Mouse (Mus musculus) stomach, embryonic 14.5 days (tissue): Measurements from ENCODE around the gene Gabrb3. TPM values are rescaled to one million over a fixed set of nuclear protein-coding genes. Genes with fewer than 3 reads are reported as not detected.

Experiments used
- ATAC-seq: fragments of 200-750 bp; cut with Nextera tagmentation; 2 replicates; pipeline ENCODE4 v1.8.0; 2017; ENCODE audit warnings: low read depth, moderate TSS enrichment; ENCODE audit not compliant: insufficient number of reproducible peaks, insufficient read depth, low FRiP score
- H3K27ac ChIP-seq: fragments of 300-500 bp; sonication (generic); 2 replicates; pipeline ENCODE4 v1.5.1; 2014; ENCODE audit warnings: mild to moderate bottlenecking, low read length, moderate library complexity, mixed read lengths
- H3K27me3 ChIP-seq: fragments of 300-500 bp; sonication (generic); 2 replicates; pipeline ENCODE4 v1.6.1; 2014; ENCODE audit warnings: low read length, control low read depth, mixed read lengths; ENCODE audit not compliant: control insufficient read depth, insufficient read depth
- H3K36me3 ChIP-seq: fragments of 300-500 bp; sonication (generic); 2 replicates; pipeline ENCODE4 v1.6.1; 2014; ENCODE audit warnings: mild to moderate bottlenecking, control low read depth, low read length, moderate library complexity, mixed read lengths; ENCODE audit not compliant: control insufficient read depth, insufficient read depth
- H3K4me1 ChIP-seq: fragments of 300-500 bp; sonication (generic); 2 replicates; pipeline ENCODE4 v1.6.1; 2014; ENCODE audit warnings: low read length, control low read depth, mixed read lengths; ENCODE audit not compliant: control insufficient read depth, insufficient read depth
- H3K4me2 ChIP-seq: fragments of 300-500 bp; sonication (generic); replicated peaks from 2 replicates; pipeline ENCODE4 v1.6.1; 2014; ENCODE audit warnings: low read depth, low read length, control low read depth
- H3K4me3 ChIP-seq: fragments of 300-500 bp; sonication (generic); 2 replicates; pipeline ENCODE4 v1.5.1; 2014; ENCODE audit warnings: low read depth, low read length, control low read depth
- H3K9ac ChIP-seq: fragments of 300-500 bp; sonication (generic); replicated peaks from 2 replicates; pipeline ENCODE4 v1.6.1; 2014; ENCODE audit warnings: low read depth, mild to moderate bottlenecking, control low read depth, low read length, moderate library complexity, mixed read lengths
- H3K9me3 ChIP-seq: fragments of 300-500 bp; sonication (generic); 2 replicates; pipeline ENCODE4 v1.6.1; 2016; ENCODE audit warnings: low read depth, low read length, control low read depth; ENCODE audit not compliant: control insufficient read depth
- WGBS: fragments of 180-500 bp; shearing (Covaris S2); extraction: QIAGEN DNeasy Blood & Tissue Kit; methylation state at CpG from one replicate; pipeline ENCODE4 v1.1.7; 2014; 5-methylcytosine and 5-hydroxymethylcytosine counted together
- polyA plus RNA-seq: library from polyadenylated mRNA; unstranded; fragments of >200 nt; fragmentation: Nextera tagmentation; extraction: Ambion mirVana; gene quantifications from 2 replicates; pipeline ENCODE4 v1.2.1, GENCODE M21; 2014

Gene Gabrb3
- polyA plus RNA-seq, 1 experiment from 2014 or later = 5.1 TPM

DNA sequence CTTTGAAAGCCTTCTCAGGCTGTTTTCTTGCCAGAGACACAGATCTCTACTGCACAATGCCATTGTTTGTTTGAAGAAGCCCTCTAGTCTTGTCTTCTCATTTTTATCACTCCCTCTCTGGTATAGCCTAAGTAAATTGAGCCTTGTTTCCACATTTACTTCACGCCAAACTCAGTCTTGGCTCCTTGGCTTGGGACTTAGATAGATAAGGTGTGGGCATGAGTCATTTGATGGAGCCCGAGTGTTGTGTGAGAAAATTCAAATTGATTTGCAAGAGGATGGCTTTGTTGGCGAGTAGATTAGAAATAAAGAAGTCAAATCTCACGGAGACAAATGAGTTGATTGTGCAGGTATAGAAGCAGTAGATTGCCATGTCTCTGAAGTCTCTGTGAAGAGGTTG lies 204.2 kb downstream of the Gabrb3 start:
- Histone ChIP-seq H3K36me3 (no peaks in the 10 kb centered on the region), H3K4me1 (no peaks in the 10 kb centered on the region), H3K4me2 (no peak overlapping the region), H3K27ac (no peak overlapping the region), H3K27me3 (no peaks in the 10 kb centered on the region), H3K9ac (no peak overlapping the region), H3K9me3 (no peaks in the 10 kb centered on the region), H3K4me3 (no peak overlapping the region)
- no peak for ATAC-seq
- 73% methylated on average over 4 of the region's 4 CpGs for WGBS

DNA sequence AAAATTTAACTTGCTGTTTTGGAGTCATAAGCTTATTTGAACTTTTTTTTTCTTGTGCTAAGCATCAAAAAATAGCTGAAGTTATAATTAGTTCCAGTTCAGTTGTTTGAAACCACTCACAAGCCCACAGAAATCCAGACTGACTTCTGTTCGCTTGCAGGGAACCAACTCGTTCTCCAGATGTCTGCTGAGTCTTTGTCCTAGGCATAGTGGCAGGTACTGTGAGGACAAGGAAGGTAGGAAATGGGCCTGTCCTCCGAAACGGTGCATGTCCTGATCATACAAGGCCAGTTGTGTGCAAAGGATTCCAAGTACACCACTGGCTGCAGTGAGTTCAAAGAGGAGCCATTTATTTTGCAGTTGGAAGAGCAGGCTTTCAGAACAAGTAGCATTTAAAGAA lies 215.5 kb downstream of the Gabrb3 start:
- Histone ChIP-seq H3K27me3 (no peaks in the 10 kb centered on the region), H3K36me3 (no peaks in the 10 kb centered on the region), H3K27ac (no peak overlapping the region), H3K4me1 (no peaks in the 10 kb centered on the region), H3K9me3 (no peaks in the 10 kb centered on the region), H3K9ac (no peak overlapping the region), H3K4me2 (no peak overlapping the region), H3K4me3 (no peak overlapping the region)
- 63% methylated on average over 4 of the region's 4 CpGs for WGBS
- ATAC-seq = no peak

DNA sequence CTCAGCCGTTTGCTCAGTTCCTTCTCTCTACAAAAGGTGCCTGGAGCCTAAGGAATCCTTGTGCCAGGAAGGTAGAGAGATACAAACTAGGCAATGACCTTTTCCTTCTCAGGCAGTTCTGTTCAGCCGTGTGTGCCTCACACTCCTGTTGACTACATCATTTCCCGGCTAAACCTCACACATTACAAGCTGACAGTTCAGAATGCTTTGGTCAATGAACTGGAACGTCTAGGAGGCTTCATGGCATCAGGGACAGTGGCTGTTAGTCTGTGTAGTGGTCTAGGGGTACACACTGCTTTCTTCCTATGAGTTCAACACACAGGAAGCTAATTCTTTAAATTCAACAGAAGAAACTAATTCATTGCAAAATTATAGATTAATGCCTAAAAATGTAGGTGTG lies 216.2 kb downstream of the Gabrb3 start:
- no peaks in the 10 kb centered on the region for H3K9me3 ChIP-seq
- no peak overlapping the region for H3K4me3 ChIP-seq
- ATAC-seq = no peak
- no peak overlapping the region for H3K4me2 ChIP-seq
- no peak overlapping the region for H3K9ac ChIP-seq
- 73% methylated on average over 4 of the region's 4 CpGs for WGBS
- H3K27ac ChIP-seq = no peak overlapping the region
- H3K4me1 ChIP-seq = no peaks in the 10 kb centered on the region
- H3K36me3 ChIP-seq = no peaks in the 10 kb centered on the region
- H3K27me3 ChIP-seq = no peaks in the 10 kb centered on the region

DNA sequence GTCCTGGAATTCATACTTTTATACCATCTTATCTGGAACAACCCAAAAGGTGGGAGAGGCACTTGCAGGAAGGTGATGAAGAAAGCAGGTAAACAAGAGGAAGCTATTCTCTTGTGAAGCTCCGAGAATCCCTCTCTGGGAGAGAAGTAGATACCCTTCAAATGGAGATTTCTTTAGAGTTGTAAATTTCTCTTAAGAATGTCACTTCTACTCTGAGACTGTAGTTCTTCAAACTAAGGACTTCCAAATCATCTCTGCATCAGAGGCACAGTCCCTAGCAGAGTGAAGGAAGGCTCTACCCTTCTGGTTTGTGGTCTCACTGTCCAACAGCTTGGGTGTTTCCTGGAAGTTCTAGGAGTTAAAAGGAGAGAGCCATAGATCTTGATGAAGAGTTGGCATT lies 221.3 kb downstream of the Gabrb3 start:
- no peak overlapping the region for H3K4me2 ChIP-seq
- H3K4me3 ChIP-seq = no peak overlapping the region
- H3K27me3 ChIP-seq = no peaks in the 10 kb centered on the region
- H3K36me3 ChIP-seq = no peaks in the 10 kb centered on the region
- ATAC-seq = no peak
- no peaks in the 10 kb centered on the region for H3K4me1 ChIP-seq
- 59% methylated on average over 1 of the region's 1 CpGs for WGBS
- no peaks in the 10 kb centered on the region for H3K9me3 ChIP-seq
- H3K27ac ChIP-seq = no peak overlapping the region
- H3K9ac ChIP-seq = no peak overlapping the region

DNA sequence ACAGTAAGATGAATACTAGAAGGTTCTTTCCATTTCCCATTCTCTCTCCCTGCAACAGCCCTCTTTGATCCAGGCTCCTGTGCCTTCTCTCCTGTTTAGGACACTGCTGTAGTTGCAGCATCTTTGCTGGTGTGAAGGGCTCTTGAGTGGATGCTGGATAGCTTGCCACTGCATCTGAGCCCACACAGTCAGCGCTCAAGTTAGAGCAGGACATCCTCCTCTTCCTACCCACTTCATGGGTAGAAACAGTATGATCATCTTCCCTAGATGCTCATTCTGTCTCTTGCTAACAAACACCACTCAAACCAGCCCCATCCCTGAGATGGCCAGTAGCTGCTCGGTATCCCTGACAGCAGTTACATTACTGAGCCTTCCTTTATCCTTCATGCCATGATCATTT lies 227.9 kb downstream of the Gabrb3 start:
- Histone ChIP-seq H3K4me1 (no peaks in the 10 kb centered on the region), H3K4me3 (no peak overlapping the region), H3K36me3 (no peaks in the 10 kb centered on the region), H3K9ac (no peak overlapping the region), H3K27me3 (no peaks in the 10 kb centered on the region), H3K27ac (no peak overlapping the region), H3K9me3 (no peaks in the 10 kb centered on the region), H3K4me2 (no peak overlapping the region)
- ATAC-seq = no peak
- WGBS = 84% methylated on average over 2 of the region's 2 CpGs

DNA sequence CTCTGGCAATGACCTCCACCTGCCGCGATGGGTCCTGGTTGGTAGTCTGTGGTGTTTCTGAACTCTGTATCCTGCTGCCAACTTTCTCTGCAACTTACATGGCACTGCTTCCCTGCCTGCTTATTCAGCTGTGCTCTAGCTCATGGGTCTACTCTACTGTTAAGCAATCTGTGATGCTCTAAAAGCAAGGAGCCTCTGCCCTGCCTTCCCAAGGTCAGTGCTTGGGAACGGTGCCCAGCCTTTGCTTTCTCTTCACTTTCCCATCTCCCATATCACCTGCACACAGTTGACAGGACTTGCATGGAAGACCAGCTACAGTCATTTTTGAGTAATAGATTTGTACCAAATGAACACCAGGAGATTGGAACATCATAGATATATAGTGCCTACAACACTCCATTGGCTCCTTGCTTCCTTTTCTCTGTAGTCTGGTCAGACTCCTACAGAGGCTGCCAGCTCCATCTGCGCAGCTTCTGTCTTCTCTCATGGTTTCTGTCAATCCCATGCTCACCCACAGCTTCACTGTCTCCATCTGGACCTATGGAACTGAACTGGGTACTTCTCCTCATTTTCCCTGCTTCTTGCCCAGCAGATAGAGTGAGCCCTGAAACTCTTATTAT lies 228.8 kb downstream of the Gabrb3 start:
- Histone ChIP-seq H3K4me2 (no peak overlapping the region), H3K9me3 (no peaks in the 10 kb centered on the region), H3K4me3 (no peak overlapping the region), H3K27me3 (no peaks in the 10 kb centered on the region), H3K36me3 (no peaks in the 10 kb centered on the region), H3K27ac (no peak overlapping the region), H3K9ac (no peak overlapping the region), H3K4me1 (no peaks in the 10 kb centered on the region)
- no peak for ATAC-seq
- WGBS = 95% methylated on average over 4 of the region's 4 CpGs

DNA sequence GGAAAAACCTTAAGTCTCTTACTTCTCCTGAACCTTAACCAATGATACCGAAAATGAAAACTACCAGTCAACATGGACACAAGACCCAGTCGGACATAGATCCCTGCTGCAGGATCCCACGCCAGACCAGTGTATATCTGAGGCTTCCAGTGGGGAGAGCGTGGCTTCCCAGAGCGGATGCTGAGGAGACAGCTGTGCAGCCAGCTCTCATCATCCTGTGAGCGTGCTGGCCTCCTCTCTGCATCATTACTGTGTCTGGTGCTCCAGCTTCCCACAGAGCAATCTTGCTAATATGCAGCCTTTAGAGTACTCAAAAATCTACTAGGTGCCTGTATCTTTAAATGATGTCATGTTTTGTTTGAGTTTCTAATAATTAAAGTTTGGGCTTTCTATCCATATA lies 257.9 kb downstream of the Gabrb3 start:
- no peak overlapping the region for H3K4me3 ChIP-seq
- H3K4me2 ChIP-seq = no peak overlapping the region
- WGBS = 80% methylated on average over 6 of the region's 6 CpGs
- H3K27me3 ChIP-seq = no peaks in the 10 kb centered on the region
- H3K9ac ChIP-seq = no peak overlapping the region
- no peaks in the 10 kb centered on the region for H3K9me3 ChIP-seq
- no peaks in the 10 kb centered on the region for H3K4me1 ChIP-seq
- no peak for ATAC-seq
- H3K36me3 ChIP-seq = no peaks in the 10 kb centered on the region
- no peak overlapping the region for H3K27ac ChIP-seq

DNA sequence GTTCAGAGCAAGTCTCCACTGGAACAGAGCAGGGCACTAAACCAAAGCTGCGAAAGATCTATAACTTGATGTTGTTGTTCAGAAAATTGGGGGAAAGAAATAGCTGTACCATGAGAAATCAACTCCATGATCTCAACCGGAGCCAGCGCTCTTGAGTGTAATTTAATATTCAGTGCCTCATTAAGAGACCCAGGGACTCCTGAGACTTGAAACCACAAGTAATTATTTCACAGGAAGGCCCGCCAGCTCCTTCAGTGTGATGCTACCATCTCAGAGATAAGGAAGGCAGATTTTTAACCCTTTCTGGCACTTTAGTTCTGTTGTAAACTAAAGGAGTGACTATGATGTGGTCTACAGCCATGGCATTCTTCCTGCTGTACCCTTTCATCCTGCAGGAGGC lies 270.3 kb downstream of the Gabrb3 start:
- no peaks in the 10 kb centered on the region for H3K4me1 ChIP-seq
- H3K9ac ChIP-seq = no peak overlapping the region
- no peaks in the 10 kb centered on the region for H3K9me3 ChIP-seq
- H3K27ac ChIP-seq = no peak overlapping the region
- H3K4me2 ChIP-seq = no peak overlapping the region
- no peaks in the 10 kb centered on the region for H3K36me3 ChIP-seq
- WGBS = 77% methylated on average over 4 of the region's 4 CpGs
- no peaks in the 10 kb centered on the region for H3K27me3 ChIP-seq
- no peak for ATAC-seq
- no peak overlapping the region for H3K4me3 ChIP-seq

DNA sequence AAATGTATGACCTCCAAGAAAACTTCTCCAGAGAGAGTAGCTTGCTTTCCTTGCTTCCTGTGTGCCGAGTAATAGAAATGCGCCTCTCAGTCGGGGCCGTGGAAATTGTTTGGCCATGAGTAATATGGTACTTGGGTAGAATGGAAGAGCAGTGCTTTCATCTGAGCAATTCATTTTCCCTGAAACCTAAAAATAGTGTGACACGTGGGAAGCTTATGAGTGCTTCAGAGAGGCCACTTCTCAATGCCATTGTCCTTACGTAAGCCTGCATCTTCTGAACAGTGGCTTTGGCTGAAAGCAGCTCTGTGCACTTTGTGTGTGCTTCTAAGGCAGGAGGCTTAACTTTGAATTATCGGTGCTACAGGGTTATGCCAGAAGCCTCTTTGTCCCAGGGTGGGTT lies 280.9 kb downstream of the Gabrb3 start:
- H3K27ac ChIP-seq = no peak overlapping the region
- no peaks in the 10 kb centered on the region for H3K27me3 ChIP-seq
- no peak overlapping the region for H3K4me2 ChIP-seq
- no peak for ATAC-seq
- H3K9me3 ChIP-seq = no peaks in the 10 kb centered on the region
- H3K4me1 ChIP-seq = no peaks in the 10 kb centered on the region
- no peak overlapping the region for H3K9ac ChIP-seq
- H3K4me3 ChIP-seq = no peak overlapping the region
- H3K36me3 ChIP-seq = no peaks in the 10 kb centered on the region
- WGBS = 71% methylated on average over 7 of the region's 7 CpGs
